Mouse (Mus musculus) CH12.LX (cell line): ENCODE results near the gene Gpr183.

Experiments used
- BHLHE40 ChIP-seq: IDR thresholded peaks from 2 replicates; pipeline ENCODE4 v1.6.1; 2011; ENCODE audit warnings: mild to moderate bottlenecking, low read depth, low read length, improper control_type of control experiment
- CHD2 ChIP-seq: IDR thresholded peaks from 2 replicates; pipeline ENCODE4 v1.6.1; 2011; ENCODE audit warnings: low read length, improper control_type of control experiment
- CTCF ChIP-seq, 2 experiments: IDR thresholded peaks in 1 of 2; conservative IDR thresholded peaks in 1 of 2; 2 replicates each; pipeline ENCODE4 v1.5.1; 2011 to 2012; ENCODE audit warnings: low read depth in 2 of 2, low read length in 2 of 2, improper control_type of control experiment in 1 of 2, inconsistent platforms in 1 of 2, mild to moderate bottlenecking in 1 of 2, moderate library complexity in 1 of 2
- E2F4 ChIP-seq: IDR thresholded peaks from 2 replicates; pipeline ENCODE4 v1.6.1; 2011; ENCODE audit warnings: low read depth, low read length, improper control_type of control experiment; ENCODE audit not compliant: insufficient replicate concordance
- ELF1 ChIP-seq: IDR thresholded peaks from 2 replicates; pipeline ENCODE4 v1.6.1; 2014; ENCODE audit warnings: low read depth, mild to moderate bottlenecking, inconsistent platforms, low read length, improper control_type of control experiment
- EP300 ChIP-seq: IDR thresholded peaks from 2 replicates; pipeline ENCODE4 v1.6.1; 2011; ENCODE audit warnings: low read length, improper control_type of control experiment
- KAT2A ChIP-seq: IDR thresholded peaks from 2 replicates; pipeline ENCODE4 v1.6.1; 2012; ENCODE audit warnings: low read length, improper control_type of control experiment, inconsistent platforms; ENCODE audit not compliant: insufficient replicate concordance
- MAFK ChIP-seq: IDR thresholded peaks from 2 replicates; pipeline ENCODE4 v1.6.1; 2011; ENCODE audit warnings: low read length, improper control_type of control experiment; ENCODE audit not compliant: insufficient replicate concordance
- POLR2A ChIP-seq: IDR thresholded peaks from 2 replicates; pipeline ENCODE4 v1.6.1; 2011; ENCODE audit warnings: low read depth, mild to moderate bottlenecking, improper control_type of control experiment, low read length
- ZNF384 ChIP-seq: IDR thresholded peaks from 2 replicates; pipeline ENCODE4 v1.6.1; 2012; ENCODE audit warnings: low read depth, low read length, improper control_type of control experiment, inconsistent platforms

GRCm38 (mm10) chr14:121999455-121999854, 34.5 kb upstream of the Gpr183 start:
- no peak for TF ChIP-seq CHD2
- TF ChIP-seq ZNF384, result no peak
- TF ChIP-seq MAFK, result no peak
- no peak for TF ChIP-seq POLR2A
- no peak for TF ChIP-seq EP300
- TF ChIP-seq CTCF (conservative IDR thresholded peaks at IDR 0.05 in 1 of 2, IDR thresholded peaks at IDR 0.05 in 1 of 2; ENCODE audit: low read depth in 2 of 2, low read length in 2 of 2), result no peak
- no peak for TF ChIP-seq KAT2A
- TF ChIP-seq E2F4, result no peak
- no peak for TF ChIP-seq ELF1
- peak; percentile 41 for TF ChIP-seq BHLHE40
